Mouse (Mus musculus): ENCODE measurements around the gene Vps18. TPM values are rescaled to one million over a fixed set of nuclear protein-coding genes. Genes with fewer than 3 reads are reported as not detected.
A peak's percentile ranks its signal among the peaks of the same experiment; 100 is the strongest.

The Vps18 gene
- polyA plus RNA-seq, 1 experiment from 2014 or later, result 21.2 TPM

DNA sequence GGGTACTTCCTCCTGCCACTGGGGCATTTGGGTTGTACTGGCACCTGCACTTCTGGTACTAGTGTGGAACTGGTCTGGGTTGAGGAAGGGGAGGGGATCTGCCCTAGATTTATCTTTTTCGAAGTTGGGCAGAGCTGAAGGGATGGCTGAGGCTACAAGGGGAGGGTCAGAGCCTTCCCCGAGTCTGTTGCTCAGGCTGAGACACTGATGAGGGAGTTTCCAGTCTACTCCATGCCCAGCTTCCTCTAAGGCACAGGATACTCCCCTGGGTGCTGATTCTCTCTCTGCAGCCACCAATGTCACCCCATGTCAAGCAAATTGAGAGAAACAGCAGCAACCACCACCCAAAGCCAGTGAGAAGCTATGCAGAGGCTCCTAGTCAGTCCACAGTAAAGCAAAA lies 47.5 kb downstream of the Vps18 start:
- H3K36me3 ChIP-seq (ENCODE audit: poor library complexity, severe bottlenecking), result no peaks in the 10 kb centered on the region
- peaks cover 5% of the 10 kb centered on the region for H3K4me1 ChIP-seq
- H3K9me3 ChIP-seq (replicated peaks), result no peaks in the 10 kb centered on the region
- H3K4me2 ChIP-seq, result no peak overlapping the region
- H3K4me3 ChIP-seq, result no peak overlapping the region
- WGBS, result 79% methylated on average over 2 of the region's 2 CpGs
- H3K9ac ChIP-seq, result no peak overlapping the region
- ATAC-seq, result no peak
- H3K27me3 ChIP-seq, result peaks cover 53% of the 10 kb centered on the region
- no peak overlapping the region for H3K27ac ChIP-seq

DNA sequence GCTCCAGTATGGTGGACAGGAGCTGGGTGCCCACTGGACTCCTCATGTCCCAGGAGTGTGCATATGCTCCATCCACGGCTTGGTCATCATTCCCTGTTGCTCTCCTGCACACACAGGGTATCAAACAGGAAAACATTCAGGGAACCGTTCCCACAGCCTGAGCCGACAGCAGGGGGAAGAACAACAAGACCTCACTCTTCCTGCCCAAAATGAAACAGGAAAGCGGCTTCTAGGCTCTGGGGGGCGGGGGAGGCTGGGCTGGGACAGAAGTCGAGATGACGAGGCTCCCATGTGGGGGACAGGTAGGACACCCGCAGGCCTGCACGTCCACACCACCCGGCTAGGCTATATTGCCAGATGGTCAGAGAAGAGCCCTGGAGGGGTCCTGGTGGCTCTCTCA lies 47.9 kb downstream of the Vps18 start:
- Histone ChIP-seq H3K4me2 (no peak overlapping the region), H3K27me3 (peaks cover 48% of the 10 kb centered on the region)
- 79% methylated on average over 10 of the region's 10 CpGs for WGBS

DNA sequence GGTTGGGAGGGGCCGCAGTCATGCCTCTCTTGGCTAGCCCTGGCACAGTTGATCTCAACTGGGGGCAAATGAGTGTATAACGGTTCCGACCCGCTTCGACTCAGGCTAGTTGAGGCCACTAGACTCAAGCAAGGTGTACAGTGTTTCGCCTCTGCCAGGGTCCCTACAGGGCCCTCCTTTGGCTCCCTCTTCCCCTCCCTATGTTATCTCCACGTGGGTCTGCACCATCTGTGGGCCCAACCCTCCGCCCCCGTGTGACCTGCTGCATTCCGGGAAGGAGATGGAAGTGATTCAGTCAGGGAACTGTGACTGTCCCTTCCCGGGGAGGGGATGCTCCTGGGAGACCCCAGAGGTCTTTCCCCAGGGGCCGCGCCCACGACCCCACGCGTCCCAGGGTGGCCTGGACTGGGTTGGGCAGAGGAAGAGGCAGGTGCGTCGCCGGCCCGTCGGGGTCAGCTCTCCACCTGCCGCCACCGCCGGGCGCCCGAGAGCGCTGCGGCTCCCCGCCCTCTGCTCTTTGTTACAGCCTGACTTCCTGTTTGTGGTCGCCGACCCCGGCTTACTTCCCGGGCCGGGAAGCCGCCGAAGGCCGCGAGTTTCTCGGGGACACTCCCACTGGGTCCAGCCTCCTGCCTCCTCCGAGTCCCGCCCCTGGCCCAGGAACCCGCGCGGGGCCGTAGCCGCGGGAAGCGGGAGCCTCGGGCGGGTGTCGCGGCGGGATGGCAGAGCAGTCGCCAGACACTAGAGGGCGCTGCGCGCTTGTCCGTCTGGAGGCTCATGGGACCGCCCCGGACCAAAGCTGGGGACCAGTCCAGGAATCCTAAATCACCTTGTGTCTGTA lies 49.1 kb downstream of the Vps18 start:
- H3K27me3 ChIP-seq, result peaks cover 36% of the 10 kb centered on the region
- WGBS, result 8% methylated on average over 60 of the region's 60 CpGs

More for the DNA sequence above, 47.9 kb downstream of the Vps18 start:
- H3K9me3 ChIP-seq (replicated peaks), result no peaks in the 10 kb centered on the region
- no peak overlapping the region for H3K9ac ChIP-seq
- H3K36me3 ChIP-seq (ENCODE audit: poor library complexity, severe bottlenecking), result no peaks in the 10 kb centered on the region
- H3K27ac ChIP-seq, result no peak overlapping the region
- ATAC-seq, result no peak
- H3K4me1 ChIP-seq, result peaks cover 5% of the 10 kb centered on the region
- H3K4me3 ChIP-seq, result no peak overlapping the region

DNA sequence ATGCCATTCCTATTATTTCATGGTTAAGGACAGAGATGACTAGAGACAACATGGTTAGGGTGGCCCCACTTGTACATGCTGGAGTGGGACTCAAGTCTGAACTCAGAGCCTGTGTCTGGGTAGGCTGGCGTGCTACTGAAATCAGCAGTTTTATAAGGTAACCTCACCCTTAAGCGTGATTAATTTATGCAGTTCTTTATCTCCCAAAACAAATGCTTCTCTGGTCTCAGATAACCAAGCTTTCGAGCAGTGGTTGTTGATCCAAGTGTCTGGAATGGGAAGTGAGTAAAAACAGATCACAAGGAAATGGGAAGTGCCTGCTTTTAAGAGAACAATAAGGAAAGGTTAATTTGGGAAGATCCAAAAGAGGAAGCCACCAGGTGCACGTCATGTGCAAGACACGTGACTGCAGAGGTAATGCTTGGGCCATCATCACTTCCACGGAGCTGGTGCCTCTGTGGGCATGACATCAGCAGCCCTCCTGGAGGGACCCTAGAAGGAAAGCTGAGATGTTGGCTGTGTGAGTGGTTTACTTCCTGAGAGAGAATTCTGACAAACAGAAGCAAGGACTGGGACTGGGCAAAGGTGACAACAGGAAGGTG lies 56.1 kb downstream of the Vps18 start:
- no peak overlapping the region for H3K4me2 ChIP-seq
- no peak for ATAC-seq
- H3K27me3 ChIP-seq, result peaks cover 6% of the 10 kb centered on the region
- H3K9me3 ChIP-seq (replicated peaks), result no peaks in the 10 kb centered on the region
- H3K4me1 ChIP-seq, result no peaks in the 10 kb centered on the region
- H3K9ac ChIP-seq, result no peak overlapping the region
- H3K27ac ChIP-seq, result no peak overlapping the region
- H3K4me3 ChIP-seq, result no peak overlapping the region
- no peaks in the 10 kb centered on the region for H3K36me3 ChIP-seq (ENCODE audit: poor library complexity, severe bottlenecking)
- WGBS, result 56% methylated on average over 6 of the region's 6 CpGs

More for the DNA sequence above, 49.1 kb downstream of the Vps18 start:
- Histone ChIP-seq H3K36me3 (ENCODE audit: poor library complexity, severe bottlenecking) (no peaks in the 10 kb centered on the region), H3K4me1 (peaks cover 5% of the 10 kb centered on the region), H3K27ac (0 out of 2 replicates have a peak overlapping the region, but pooled peaks have one; percentile 22), H3K9ac (peak overlapping the region; percentile 82), H3K4me3 (peak overlapping the region; percentile 59), H3K9me3 (replicated peaks) (no peaks in the 10 kb centered on the region), H3K4me2 (peak overlapping the region; percentile 78)
- peak; percentile 87 for ATAC-seq

Other genes with a start within 250 kb of the Vps18 start
- 65.5 and 66.6 TPM in 2 replicates for gene Knl1, start 241.6 kb upstream of the Vps18 start, polyA plus RNA-seq (2015; fragmentation: Nextera tagmentation; extraction: Ambion mirVana)
- 42.9 and 50.7 TPM in 2 replicates for gene Rad51, start 175.9 kb upstream of the Vps18 start, polyA plus RNA-seq (2015; fragmentation: Nextera tagmentation; extraction: Ambion mirVana)
- gene Rmdn3, start 131.7 kb upstream of the Vps18 start, polyA plus RNA-seq (2015; fragmentation: Nextera tagmentation; extraction: Ambion mirVana), result 44.7 and 49.6 TPM in 2 replicates
- 1.7 and 2.5 TPM in 2 replicates for gene Gchfr, start 121.0 kb upstream of the Vps18 start, polyA plus RNA-seq (2015; fragmentation: Nextera tagmentation; extraction: Ambion mirVana)
- 0.88 and 0.93 TPM in 2 replicates for gene Gm14137, start 114.2 kb upstream of the Vps18 start, polyA plus RNA-seq (2015; fragmentation: Nextera tagmentation; extraction: Ambion mirVana)
- 49.3 and 53.9 TPM in 2 replicates for gene Zfyve19, start 80.1 kb upstream of the Vps18 start, polyA plus RNA-seq (2015; fragmentation: Nextera tagmentation; extraction: Ambion mirVana)
- 25.0 and 25.2 TPM in 2 replicates for gene Dnajc17, start 79.9 kb upstream of the Vps18 start, polyA plus RNA-seq (2015; fragmentation: Nextera tagmentation; extraction: Ambion mirVana)
- not detected in 2 replicates for gene Ppp1r14d, start 58.8 kb upstream of the Vps18 start, polyA plus RNA-seq (2015; fragmentation: Nextera tagmentation; extraction: Ambion mirVana)
- 0.26 and 0.52 TPM in 2 replicates for gene Spint1, start 51.4 kb upstream of the Vps18 start, polyA plus RNA-seq (2015; fragmentation: Nextera tagmentation; extraction: Ambion mirVana)
- 6.2 and 8.0 TPM in 2 replicates for gene Rhov, start 17.5 kb upstream of the Vps18 start, polyA plus RNA-seq (2015; fragmentation: Nextera tagmentation; extraction: Ambion mirVana)
- gene Dll4, start 37.0 kb downstream of the Vps18 start, polyA plus RNA-seq (2015; fragmentation: Nextera tagmentation; extraction: Ambion mirVana), result 3.9 and 4.0 TPM in 2 replicates
- 2.3 and 3.4 TPM in 2 replicates for gene Chac1, start 62.5 kb downstream of the Vps18 start, polyA plus RNA-seq (2015; fragmentation: Nextera tagmentation; extraction: Ambion mirVana)
- gene Ino80, start 188.9 kb downstream of the Vps18 start, polyA plus RNA-seq (2015; fragmentation: Nextera tagmentation; extraction: Ambion mirVana), result 4.1 and 4.6 TPM in 2 replicates